Mouse (Mus musculus) ovary, adult 18-20 months (tissue): ENCODE results near the gene Banp.

Experiments used
- DNase-seq: peaks from one replicate; pipeline ENCODE4 v3.0.0; 2022; ENCODE audit warnings: low spot score, mixed read lengths

The Banp gene

GRCm38 (mm10) chr8:121949222-121949800 lies at the start of gene Banp:
Banp (plus strand) TSS chr8:121949750.
- no peak for DNase-seq

GRCm38 (mm10) chr8:121901498-121902236 lies 47.9 kb upstream of the Banp start:
- peak; percentile 68 for DNase-seq

GRCm38 (mm10) chr8:121903977-121904376 lies 45.6 kb upstream of the Banp start:
- DNase-seq = no peak

- no peak for DNase-seq
These were observed 44.6 kb upstream of the Banp start for GRCm38 (mm10) chr8:121904999-121905398.

- no peak for DNase-seq
These were observed 44.1 kb upstream of the Banp start for GRCm38 (mm10) chr8:121905420-121905819.

GRCm38 (mm10) chr8:121905864-121906263 lies 43.7 kb upstream of the Banp start:
- no peak for DNase-seq

GRCm38 (mm10) chr8:121906542-121907512 lies 42.7 kb upstream of the Banp start:
- no peak for DNase-seq

- DNase-seq = peak; percentile 92
These were observed 41.8 kb upstream of the Banp start, which contains the start of gene Slc7a5 for GRCm38 (mm10) chr8:121907587-121908248. Slc7a5 (minus strand) TSS chr8:121907694.

GRCm38 (mm10) chr8:121908378-121909147 lies 41.0 kb upstream of the Banp start:
- DNase-seq = no peak

- no peak for DNase-seq
These were observed 40.4 kb upstream of the Banp start for GRCm38 (mm10) chr8:121909148-121909541.

- DNase-seq = no peak
These were observed 39.9 kb upstream of the Banp start for GRCm38 (mm10) chr8:121909663-121910062.

- no peak for DNase-seq
These were observed 38.1 kb upstream of the Banp start for GRCm38 (mm10) chr8:121911400-121911799.

GRCm38 (mm10) chr8:121911987-121912386 lies 37.6 kb upstream of the Banp start:
- no peak for DNase-seq

- DNase-seq = no peak
These were observed 36.7 kb upstream of the Banp start for GRCm38 (mm10) chr8:121912831-121913230.

GRCm38 (mm10) chr8:121913378-121913777 lies 36.2 kb upstream of the Banp start:
- no peak for DNase-seq

GRCm38 (mm10) chr8:121919158-121919557 lies 30.4 kb upstream of the Banp start:
- no peak for DNase-seq

GRCm38 (mm10) chr8:121919731-121920130 lies 29.8 kb upstream of the Banp start:
- DNase-seq = no peak

GRCm38 (mm10) chr8:121921582-121921981 lies 28.0 kb upstream of the Banp start:
- DNase-seq = no peak

GRCm38 (mm10) chr8:121922101-121922500 lies 27.4 kb upstream of the Banp start:
- peak; percentile 80 for DNase-seq

GRCm38 (mm10) chr8:121924681-121925080 lies 24.9 kb upstream of the Banp start:
- DNase-seq = no peak

GRCm38 (mm10) chr8:121925624-121926023 lies 23.9 kb upstream of the Banp start:
- DNase-seq = no peak
